Mouse (Mus musculus) neural tube, embryonic 11.5 days (tissue): Measurements from ENCODE around the gene Sag. TPM values are rescaled to one million over a fixed set of nuclear protein-coding genes. Genes with fewer than 3 reads are reported as not detected.
A peak's percentile ranks its signal among the peaks of the same experiment; 100 is the strongest.

Source experiments
- ATAC-seq: fragments of 200-750 bp; cut with Nextera tagmentation; 2 replicates; pipeline ENCODE4 v1.8.0; 2017; ENCODE audit warnings: moderate number of reproducible peaks, mild to moderate bottlenecking, moderate TSS enrichment, moderate library complexity; ENCODE audit not compliant: insufficient read depth, low FRiP score, low TSS enrichment
- DNase-seq: peaks from one replicate; pipeline ENCODE4 v3.0.0-alpha.2; 2015; ENCODE audit warnings: low spot score
- H3K27ac ChIP-seq: fragments of 300-500 bp; sonication (generic); 2 replicates; pipeline ENCODE4 v1.5.1; 2014; ENCODE audit warnings: low read depth, mild to moderate bottlenecking, low read length
- H3K27me3 ChIP-seq: fragments of 300-500 bp; sonication (generic); 2 replicates; pipeline ENCODE4 v1.6.1; 2014; ENCODE audit warnings: mild to moderate bottlenecking, low read length, mixed read lengths; ENCODE audit not compliant: control insufficient read depth, insufficient read depth
- H3K36me3 ChIP-seq: fragments of 300-500 bp; sonication (generic); 2 replicates; pipeline ENCODE4 v1.6.1; 2014; ENCODE audit warnings: mild to moderate bottlenecking, low read length, moderate library complexity, mixed read lengths; ENCODE audit not compliant: control insufficient read depth, insufficient read depth
- H3K4me1 ChIP-seq: fragments of 300-500 bp; sonication (generic); 2 replicates; pipeline ENCODE4 v1.6.1; 2014; ENCODE audit warnings: low read length, mixed read lengths; ENCODE audit not compliant: control insufficient read depth, insufficient read depth
- H3K4me2 ChIP-seq: fragments of 300-500 bp; sonication (generic); 2 replicates; pipeline ENCODE4 v1.6.1; 2014; ENCODE audit warnings: low read depth, mild to moderate bottlenecking, moderate library complexity
- H3K4me3 ChIP-seq: fragments of 300-500 bp; sonication (generic); 2 replicates; pipeline ENCODE4 v1.5.1; 2014; ENCODE audit warnings: low read depth, low read length
- H3K9ac ChIP-seq: fragments of 300-500 bp; sonication (generic); 2 replicates; pipeline ENCODE4 v1.6.1; 2014; ENCODE audit warnings: mild to moderate bottlenecking, low read length
- H3K9me3 ChIP-seq: fragments of 300-500 bp; sonication (generic); 2 replicates; pipeline ENCODE4 v1.6.1; 2016; ENCODE audit warnings: low read length; ENCODE audit not compliant: control insufficient read depth
- WGBS: fragments of 180-500 bp; shearing (Covaris S2); extraction: QIAGEN DNeasy Blood & Tissue Kit; methylation state at CpG from one replicate; pipeline ENCODE4 v1.1.7; 2014; 5-methylcytosine and 5-hydroxymethylcytosine counted together
- polyA plus RNA-seq: library from polyadenylated mRNA; unstranded; fragments of >200 nt; fragmentation: Nextera tagmentation; extraction: Ambion mirVana; gene quantifications from 2 replicates; pipeline ENCODE4 v1.2.1, GENCODE M21; 2014

Gene Sag
- polyA plus RNA-seq, 1 experiment from 2014 or later, result 1.8 TPM

GRCm38 (mm10) chr1:87774845-87775244 lies 28.6 kb upstream of the Sag start:
- 96% methylated on average over 7 of the region's 7 CpGs for WGBS
- no peak overlapping the region for H3K9ac ChIP-seq
- peaks cover 33% of the 10 kb centered on the region for H3K36me3 ChIP-seq
- H3K27ac ChIP-seq, result no peak overlapping the region
- H3K27me3 ChIP-seq, result no peaks in the 10 kb centered on the region
- H3K9me3 ChIP-seq, result no peaks in the 10 kb centered on the region
- no peak overlapping the region for H3K4me2 ChIP-seq
- no peak for ATAC-seq
- H3K4me1 ChIP-seq, result no peaks in the 10 kb centered on the region
- no peak overlapping the region for H3K4me3 ChIP-seq
- DNase-seq, result no peak

- WGBS, result 89% methylated on average over 5 of the region's 5 CpGs
- no peak for DNase-seq
- Histone ChIP-seq H3K4me1 (no peaks in the 10 kb centered on the region), H3K27ac (no peak overlapping the region), H3K4me3 (no peak overlapping the region), H3K9ac (no peak overlapping the region), H3K4me2 (no peak overlapping the region), H3K36me3 (peaks cover 24% of the 10 kb centered on the region), H3K27me3 (no peaks in the 10 kb centered on the region), H3K9me3 (no peaks in the 10 kb centered on the region)
- no peak for ATAC-seq
Observed at GRCm38 (mm10) chr1:87779204-87779785, 24.2 kb upstream of the Sag start.

DNA sequence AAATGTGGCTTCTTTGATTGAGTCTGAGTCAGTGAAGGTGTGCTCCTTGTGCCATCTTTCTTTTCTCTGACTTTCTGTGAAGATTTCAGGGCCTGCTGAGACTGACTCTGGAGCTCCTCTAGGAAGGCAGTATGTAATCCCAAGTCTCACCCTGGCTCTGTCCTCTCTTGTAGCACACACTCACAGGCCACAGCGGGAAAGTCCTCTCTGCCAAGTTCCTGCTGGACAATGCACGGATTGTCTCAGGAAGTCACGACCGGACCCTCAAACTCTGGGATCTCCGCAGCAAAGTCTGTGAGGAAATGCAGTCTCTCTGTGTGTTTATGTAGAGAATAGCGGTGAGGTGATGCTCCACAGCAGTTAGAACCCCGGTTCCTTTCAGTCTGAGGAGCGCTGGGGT lies 17.8 kb upstream of the Sag start:
- Histone ChIP-seq H3K9me3 (no peaks in the 10 kb centered on the region), H3K27me3 (no peaks in the 10 kb centered on the region), H3K4me2 (no peak overlapping the region), H3K4me3 (no peak overlapping the region), H3K9ac (no peak overlapping the region), H3K36me3 (peaks cover 13% of the 10 kb centered on the region), H3K27ac (no peak overlapping the region), H3K4me1 (no peaks in the 10 kb centered on the region)
- 93% methylated on average over 8 of the region's 8 CpGs for WGBS
- no peak for DNase-seq
- ATAC-seq, result no peak

DNA sequence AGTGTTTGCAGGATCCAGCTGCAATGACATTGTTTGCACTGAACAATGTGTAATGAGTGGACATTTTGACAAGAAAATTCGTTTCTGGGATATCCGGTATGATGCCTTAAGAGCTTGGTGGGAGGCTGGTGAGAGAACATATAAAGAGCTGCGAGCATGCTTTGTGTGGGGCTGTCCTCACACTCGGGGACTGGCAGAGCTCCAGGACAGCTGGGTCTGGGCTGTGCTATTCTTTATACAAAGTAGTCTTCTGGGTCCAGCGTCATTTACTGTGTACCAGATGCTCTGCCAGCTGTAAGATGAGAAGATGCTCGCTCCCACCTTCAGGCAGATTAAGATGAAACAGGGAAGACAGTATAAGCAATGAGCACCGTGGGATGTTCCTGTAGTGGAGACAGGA lies 17.2 kb upstream of the Sag start:
- Histone ChIP-seq H3K4me3 (no peak overlapping the region), H3K27ac (0 out of 2 replicates have a peak overlapping the region, but pooled peaks have one; percentile 20), H3K4me2 (no peak overlapping the region), H3K36me3 (peaks cover 15% of the 10 kb centered on the region), H3K27me3 (no peaks in the 10 kb centered on the region), H3K9ac (no peak overlapping the region), H3K9me3 (no peaks in the 10 kb centered on the region), H3K4me1 (no peaks in the 10 kb centered on the region)
- 92% methylated on average over 7 of the region's 7 CpGs for WGBS
- ATAC-seq (no peak), DNase-seq (no peak)

DNA sequence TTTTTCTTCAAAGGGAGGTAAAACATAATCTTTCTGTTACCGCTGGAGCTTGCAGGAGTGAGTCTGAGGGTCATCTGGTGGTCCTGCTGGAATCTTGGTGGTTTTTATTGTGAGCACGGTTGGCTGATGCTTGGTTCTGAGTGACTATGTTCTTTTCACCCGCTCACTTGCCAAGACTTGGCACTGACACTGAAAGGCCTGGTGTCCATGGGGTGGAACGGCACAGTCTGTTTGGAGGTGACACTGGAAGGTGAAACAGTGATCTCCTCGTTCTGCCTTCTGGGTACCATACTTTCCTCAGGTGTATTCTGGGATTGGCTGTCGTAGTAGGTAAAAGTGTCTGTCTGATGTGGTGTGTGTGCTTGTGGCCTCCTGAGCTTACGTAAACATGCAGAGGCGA lies 13.8 kb upstream of the Sag start:
- 92% methylated on average over 8 of the region's 8 CpGs for whole genome bisulfite sequencing
- peaks cover 13% of the 10 kb centered on the region for H3K36me3 ChIP-seq
- ATAC-seq, result no peak

DNA sequence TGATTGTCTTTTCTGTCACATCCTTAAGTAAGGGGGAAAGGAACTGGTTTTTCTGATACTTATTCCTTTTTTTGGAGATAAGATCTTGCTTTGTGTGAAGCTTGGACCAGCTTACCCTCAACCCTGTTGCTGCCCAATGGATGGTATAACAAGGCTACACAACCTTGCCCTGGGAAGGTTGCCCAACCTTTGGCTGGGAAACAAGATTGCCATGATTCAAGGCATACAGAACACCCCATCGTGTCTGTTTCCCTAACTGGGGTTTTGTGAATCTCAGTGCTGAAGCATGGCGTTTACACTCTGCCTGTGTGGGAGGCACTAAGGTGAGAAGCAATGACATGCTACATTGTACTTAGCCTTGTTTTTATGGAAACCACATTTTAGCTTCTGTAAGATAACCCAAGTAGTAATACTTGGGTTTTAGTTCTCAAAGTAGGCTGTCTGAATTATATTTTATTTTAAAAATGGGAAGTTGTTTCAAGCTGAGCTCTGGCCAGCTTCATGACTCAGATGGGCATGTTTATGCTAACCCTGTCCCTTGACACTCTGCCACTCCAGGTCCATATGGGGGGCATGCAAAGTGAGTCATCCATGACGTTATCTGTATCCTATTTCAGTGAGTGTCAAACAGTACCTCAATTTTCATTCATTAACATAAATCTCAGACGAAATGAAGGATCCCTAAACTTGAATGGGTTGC lies 10.9 kb upstream of the Sag start:
- DNase-seq, result no peak
- no peak overlapping the region for H3K9ac ChIP-seq
- peaks cover 6% of the 10 kb centered on the region for H3K36me3 ChIP-seq

More for the DNA sequence above, 13.8 kb upstream of the Sag start:
- Histone ChIP-seq H3K27ac (no peak overlapping the region), H3K4me2 (no peak overlapping the region), H3K9me3 (no peaks in the 10 kb centered on the region), H3K4me3 (no peak overlapping the region), H3K27me3 (no peaks in the 10 kb centered on the region), H3K9ac (no peak overlapping the region), H3K4me1 (no peaks in the 10 kb centered on the region)
- DNase-seq, result no peak

GRCm38 (mm10) chr1:87793138-87793449 lies 10.4 kb upstream of the Sag start:
- H3K36me3 ChIP-seq, result peaks cover 6% of the 10 kb centered on the region
- H3K27me3 ChIP-seq, result no peaks in the 10 kb centered on the region
- H3K9me3 ChIP-seq, result no peaks in the 10 kb centered on the region
- H3K9ac ChIP-seq, result no peak overlapping the region
- no peak overlapping the region for H3K4me3 ChIP-seq
- H3K4me2 ChIP-seq, result no peak overlapping the region
- no peaks in the 10 kb centered on the region for H3K4me1 ChIP-seq
- ATAC-seq (no peak), DNase-seq (no peak)
- no peak overlapping the region for H3K27ac ChIP-seq
- 89% methylated on average over 6 of the region's 6 CpGs for WGBS

More for the DNA sequence above, 10.9 kb upstream of the Sag start:
- Histone ChIP-seq H3K4me2 (no peak overlapping the region), H3K27ac (no peak overlapping the region), H3K27me3 (no peaks in the 10 kb centered on the region), H3K4me1 (no peaks in the 10 kb centered on the region), H3K4me3 (no peak overlapping the region), H3K9me3 (no peaks in the 10 kb centered on the region)
- no peak for ATAC-seq
- WGBS, result 84% methylated on average over 4 of the region's 4 CpGs

GRCm38 (mm10) chr1:87797702-87798101 lies 5.8 kb upstream of the Sag start:
- H3K4me1 ChIP-seq, result no peaks in the 10 kb centered on the region
- no peak for ATAC-seq

DNA sequence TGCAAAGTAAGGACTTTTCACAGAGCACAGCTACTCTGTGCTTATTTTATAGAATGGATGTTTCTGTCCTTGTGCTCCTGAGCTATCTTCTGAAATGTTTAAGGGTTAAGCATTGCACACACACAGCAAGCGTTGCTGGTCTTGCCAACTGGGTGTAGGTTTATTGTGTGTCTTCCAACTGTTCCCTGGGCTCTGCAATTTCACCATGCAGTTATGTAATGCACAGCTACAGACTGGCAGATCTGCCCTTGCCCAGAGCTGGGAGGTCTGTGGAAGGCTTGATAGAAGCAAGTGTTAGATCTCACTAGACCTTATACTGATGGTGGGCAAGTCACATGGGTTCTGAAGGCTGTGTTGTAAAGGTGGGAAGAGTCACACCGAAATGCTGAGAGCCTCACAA lies 5.2 kb upstream of the Sag start:
- 90% methylated on average over 2 of the region's 2 CpGs for WGBS
- no peaks in the 10 kb centered on the region for H3K27me3 ChIP-seq
- H3K9me3 ChIP-seq, result no peaks in the 10 kb centered on the region
- no peak for DNase-seq
- H3K27ac ChIP-seq, result no peak overlapping the region
- H3K36me3 ChIP-seq, result no peaks in the 10 kb centered on the region
- H3K4me2 ChIP-seq, result no peak overlapping the region
- H3K4me3 ChIP-seq, result no peak overlapping the region
- no peak for ATAC-seq
- H3K9ac ChIP-seq, result no peak overlapping the region
- no peaks in the 10 kb centered on the region for H3K4me1 ChIP-seq

More at GRCm38 (mm10) chr1:87797702-87798101, 5.8 kb upstream of the Sag start:
- Histone ChIP-seq H3K4me3 (no peak overlapping the region), H3K9me3 (no peaks in the 10 kb centered on the region), H3K9ac (no peak overlapping the region), H3K27me3 (no peaks in the 10 kb centered on the region), H3K36me3 (no peaks in the 10 kb centered on the region), H3K27ac (no peak overlapping the region), H3K4me2 (no peak overlapping the region)
- no peak for DNase-seq
- WGBS, result 96% methylated on average over 1 of the region's 1 CpGs
